Comparison of ENCODE assay signal across 12 mouse cellular contexts in genomic region chr1:121389574-121389973, GRCm38 (mm10). TPM values are rescaled to one million over a fixed set of nuclear protein-coding genes. Genes with fewer than 3 reads are reported as not detected.
DNase-seq lines count a peak whose midpoint lies in the region; ATAC-seq and TF ChIP-seq lines count a peak whose summit lies in the region.
"Had no signal": no experiment of that assay in that cellular context is flagged by ENCODE, and none has a peak within 500 bp of the region (broad histone marks: within the 10 kb centered on the region; RNA-seq: fewer than 3 reads in every experiment).

No protein-coding gene starts in this region.

- H3K27me3 ChIP-seq in hindbrain, embryonic 14.5 days (ENCODE audit: control insufficient read depth, insufficient read depth, low read length) = no peaks in the 10 kb centered on the region
- H3K27me3 ChIP-seq in hindbrain, embryonic 10.5 days (ENCODE audit: insufficient read depth, poor library complexity, severe bottlenecking) = no peaks in the 10 kb centered on the region
- no peaks in the 10 kb centered on the region for H3K27me3 ChIP-seq in midbrain, embryonic 14.5 days (ENCODE audit: control insufficient read depth, insufficient read depth, low read length)
- H3K27me3 ChIP-seq in midbrain, embryonic 11.5 days (ENCODE audit: control insufficient read depth, insufficient read depth, low read length) = no peaks in the 10 kb centered on the region
- no peaks in the 10 kb centered on the region for H3K27me3 ChIP-seq in splenic B cell, adult 2 months (ENCODE audit: control insufficient read depth, insufficient read depth, low read length, poor library complexity, severe bottlenecking)
- H3K27me3 ChIP-seq: embryonic facial prominence, embryonic 13.5 days; heart, embryonic 12.5 days; liver, embryonic 15.5 days; neural tube, embryonic 12.5 days had no signal

- no peak overlapping the region for H3K4me2 ChIP-seq in hindbrain, embryonic 14.5 days (replicated peaks)
- no peak overlapping the region for H3K4me2 ChIP-seq in midbrain, embryonic 14.5 days (ENCODE audit: low read length)
- no peak overlapping the region for H3K4me2 ChIP-seq in midbrain, embryonic 11.5 days
- H3K4me2 ChIP-seq: embryonic facial prominence, embryonic 13.5 days; heart, embryonic 12.5 days; liver, embryonic 15.5 days; neural tube, embryonic 12.5 days had no signal

- H3K4me1 ChIP-seq in hindbrain, embryonic 14.5 days (replicated peaks; ENCODE audit: control insufficient read depth, insufficient read depth, low read length) = peaks cover 34% of the 10 kb centered on the region
- H3K4me1 ChIP-seq in hindbrain, embryonic 10.5 days (replicated peaks) = peaks cover 4% of the 10 kb centered on the region; the same call in 1 of the 2 replicates
- peaks cover 9% of the 10 kb centered on the region; the same call in 1 of the 2 replicates for H3K4me1 ChIP-seq in midbrain, embryonic 14.5 days (ENCODE audit: control insufficient read depth, insufficient read depth, low read length)
- no peaks in the 10 kb centered on the region for H3K4me1 ChIP-seq in midbrain, embryonic 11.5 days (ENCODE audit: control insufficient read depth, insufficient read depth, low read length)
- H3K4me1 ChIP-seq: heart, embryonic 12.5 days; liver, embryonic 15.5 days had no signal

- peak; percentile 49; the same call in 1 of the 2 replicates for TF ChIP-seq CTCF in brain, embryonic 14.5 days (IDR thresholded peaks at IDR 0.05; ENCODE audit: borderline replicate concordance, extremely low read depth, insufficient read depth, insufficient read length)

- H3K36me3 ChIP-seq in hindbrain, embryonic 14.5 days (replicated peaks; ENCODE audit: control insufficient read depth, insufficient read depth) = no peaks in the 10 kb centered on the region
- H3K36me3 ChIP-seq in hindbrain, embryonic 10.5 days = no peaks in the 10 kb centered on the region
- H3K36me3 ChIP-seq in midbrain, embryonic 14.5 days (ENCODE audit: control insufficient read depth, insufficient read depth, low read length) = no peaks in the 10 kb centered on the region
- H3K36me3 ChIP-seq in midbrain, embryonic 11.5 days (ENCODE audit: control insufficient read depth, insufficient read depth, low read length) = no peaks in the 10 kb centered on the region
- H3K36me3 ChIP-seq in splenic B cell, adult 2 months (ENCODE audit: control insufficient read depth, insufficient read depth, low read length, poor library complexity, severe bottlenecking) = no peaks in the 10 kb centered on the region
- H3K36me3 ChIP-seq: embryonic facial prominence, embryonic 13.5 days; heart, embryonic 12.5 days; liver, embryonic 15.5 days; neural tube, embryonic 12.5 days had no signal

- no peak for TF ChIP-seq POLR2A in brain, embryonic 14.5 days (IDR thresholded peaks at IDR 0.05; ENCODE audit: borderline replicate concordance, extremely low read depth, insufficient read depth, insufficient read length, poor library complexity, severe bottlenecking)

- no peaks in the 10 kb centered on the region for H3K9me3 ChIP-seq in hindbrain, embryonic 14.5 days (ENCODE audit: control insufficient read depth, low read length)
- H3K9me3 ChIP-seq in hindbrain, embryonic 10.5 days = no peaks in the 10 kb centered on the region
- no peaks in the 10 kb centered on the region for H3K9me3 ChIP-seq in midbrain, embryonic 14.5 days (ENCODE audit: control insufficient read depth, low read length)
- no peaks in the 10 kb centered on the region for H3K9me3 ChIP-seq in midbrain, embryonic 11.5 days (ENCODE audit: control insufficient read depth, low read length)
- H3K9me3 ChIP-seq: embryonic facial prominence, embryonic 13.5 days; liver, embryonic 15.5 days; neural tube, embryonic 12.5 days had no signal

- H3K9ac ChIP-seq in hindbrain, embryonic 14.5 days = no peak overlapping the region
- no peak overlapping the region for H3K9ac ChIP-seq in midbrain, embryonic 14.5 days (replicated peaks; ENCODE audit: low read length)
- no peak overlapping the region for H3K9ac ChIP-seq in midbrain, embryonic 11.5 days (ENCODE audit: low read length)
- H3K9ac ChIP-seq: embryonic facial prominence, embryonic 13.5 days; heart, embryonic 12.5 days; liver, embryonic 15.5 days; neural tube, embryonic 12.5 days had no signal

- peak overlapping the region; percentile 59 for H3K27ac ChIP-seq in hindbrain, embryonic 14.5 days
- H3K27ac ChIP-seq in hindbrain, embryonic 10.5 days = no peak overlapping the region
- H3K27ac ChIP-seq in midbrain, embryonic 14.5 days (replicated peaks; ENCODE audit: low read depth, low read length) = no peak overlapping the region; the same call in 1 of the 2 replicates
- H3K27ac ChIP-seq in midbrain, embryonic 11.5 days (ENCODE audit: low read depth, low read length) = no peak overlapping the region
- H3K27ac ChIP-seq: embryonic facial prominence, embryonic 13.5 days; liver, embryonic 15.5 days; neural tube, embryonic 12.5 days had no signal

- H3K4me3 ChIP-seq in hindbrain, embryonic 14.5 days (replicated peaks; ENCODE audit: low read length) = no peak overlapping the region
- H3K4me3 ChIP-seq in hindbrain, embryonic 10.5 days = no peak overlapping the region
- no peak overlapping the region for H3K4me3 ChIP-seq in midbrain, embryonic 14.5 days (replicated peaks; ENCODE audit: low read depth, low read length)
- no peak overlapping the region for H3K4me3 ChIP-seq in midbrain, embryonic 11.5 days (ENCODE audit: low read depth, low read length)
- H3K4me3 ChIP-seq: embryonic facial prominence, embryonic 13.5 days; heart, embryonic 12.5 days; liver, embryonic 15.5 days; neural tube, embryonic 12.5 days had no signal

- DNase-seq in hindbrain, embryonic 14.5 days (ENCODE audit: low spot score) = no peak
- no peak for DNase-seq in hindbrain, embryonic 10.5 days (ENCODE audit: low spot score)
- peak; percentile 44 for DNase-seq in midbrain, embryonic 14.5 days
- no peak for DNase-seq in midbrain, embryonic 11.5 days (ENCODE audit: low spot score, missing footprints)
- DNase-seq in brain, embryonic 14.5 days (ENCODE audit: low read depth) = no peak
- DNase-seq in splenic B cell, adult 2 months (ENCODE audit: low read depth, low spot score) = peak; percentile 3
- no peak for DNase-seq in yolk sac, embryonic 10.5 days (ENCODE audit: low spot score)

- no peak for ATAC-seq in hindbrain, embryonic 14.5 days (ENCODE audit: low FRiP score)
- ATAC-seq in midbrain, embryonic 14.5 days (ENCODE audit: low FRiP score, low TSS enrichment) = peak; percentile 22
- ATAC-seq in midbrain, embryonic 11.5 days (ENCODE audit: low FRiP score) = no peak
- ATAC-seq in frontal cortex, adult (ENCODE audit: low TSS enrichment) = no peak

- 79% methylated on average over 12 of the region's 12 CpGs for WGBS in hindbrain, embryonic 14.5 days
- whole genome bisulfite sequencing in hindbrain, embryonic 10.5 days = 87% methylated on average over 12 of the region's 12 CpGs
- WGBS in midbrain, embryonic 14.5 days = 75% methylated on average over 12 of the region's 12 CpGs
- 85% methylated on average over 12 of the region's 12 CpGs for WGBS in midbrain, embryonic 11.5 days

RNA-seq across cellular contexts. Expression of gene Ccdc93, which starts 41.3 kb away (rescaled TPM):
- 10.3 and 10.6 TPM in 2 replicates for polyA plus RNA-seq in hindbrain, embryonic 14.5 days (2014; fragmentation: Nextera tagmentation; extraction: Ambion mirVana)
- polyA plus RNA-seq in hindbrain, embryonic 10.5 days (2016; fragmentation: Nextera tagmentation; extraction: Ambion mirVana) = 9.9 and 11.0 TPM in 2 replicates
- polyA plus RNA-seq in midbrain, embryonic 14.5 days (2014; fragmentation: Nextera tagmentation; extraction: Ambion mirVana) = 10.6 and 11.5 TPM in 2 replicates
- 9.7 and 11.1 TPM in 2 replicates for polyA plus RNA-seq in midbrain, embryonic 11.5 days (2014; fragmentation: Nextera tagmentation; extraction: Ambion mirVana)
- polyA plus RNA-seq in brain, embryonic 14.5 days (2012; rRNA removed) = 17.0 and 18.7 TPM in 2 replicates

RNA-seq across cellular contexts. Expression of gene Insig2, which starts 57.2 kb away (rescaled TPM):
- 25.9 and 29.9 TPM in 2 replicates for polyA plus RNA-seq in hindbrain, embryonic 14.5 days (2014; fragmentation: Nextera tagmentation; extraction: Ambion mirVana)
- polyA plus RNA-seq in hindbrain, embryonic 10.5 days (2016; fragmentation: Nextera tagmentation; extraction: Ambion mirVana) = 17.6 and 24.0 TPM in 2 replicates
- polyA plus RNA-seq in midbrain, embryonic 14.5 days (2014; fragmentation: Nextera tagmentation; extraction: Ambion mirVana) = 28.6 and 30.5 TPM in 2 replicates
- 16.9 and 17.8 TPM in 2 replicates for polyA plus RNA-seq in midbrain, embryonic 11.5 days (2014; fragmentation: Nextera tagmentation; extraction: Ambion mirVana)
- 37.0 and 38.2 TPM in 2 replicates for polyA plus RNA-seq in brain, embryonic 14.5 days (2012; rRNA removed)

Comparison
In these comparisons a context has a peak if more than half of its experiments do, and no peak if none do; other contexts are left out.
1. DNase-seq: peak in midbrain, embryonic 14.5 days (single experiment) and splenic B cell, adult 2 months (single experiment); none in hindbrain, embryonic 14.5 days (single experiment), hindbrain, embryonic 10.5 days (single experiment), midbrain, embryonic 11.5 days (single experiment), brain, embryonic 14.5 days (single experiment) and yolk sac, embryonic 10.5 days (single experiment).